Mouse (Mus musculus) embryonic facial prominence, embryonic 15.5 days (tissue): ENCODE results near the gene Dmrta2. TPM values are rescaled to one million over a fixed set of nuclear protein-coding genes. Genes with fewer than 3 reads are reported as not detected.

ENCODE experiments used
- ATAC-seq: fragments of 200-750 bp; cut with Nextera tagmentation; 2 replicates; pipeline ENCODE4 v1.8.0; 2017; ENCODE audit warnings: low read depth, moderate TSS enrichment; ENCODE audit not compliant: insufficient number of reproducible peaks, low FRiP score, low TSS enrichment
- H3K27ac ChIP-seq: fragments of 300-500 bp; sonication (generic); replicated peaks from 2 replicates; pipeline ENCODE4 v1.5.1; 2015; ENCODE audit warnings: mild to moderate bottlenecking, inconsistent platforms
- H3K27me3 ChIP-seq: fragments of 300-500 bp; sonication (generic); 2 replicates; pipeline ENCODE4 v1.6.1; 2015; ENCODE audit warnings: inconsistent platforms
- H3K36me3 ChIP-seq: fragments of 300-500 bp; sonication (generic); 2 replicates; pipeline ENCODE4 v1.6.1; 2015; ENCODE audit warnings: mild to moderate bottlenecking, inconsistent platforms
- H3K4me1 ChIP-seq: fragments of 300-500 bp; sonication (generic); 2 replicates; pipeline ENCODE4 v1.6.1; 2015; ENCODE audit warnings: inconsistent platforms
- H3K4me2 ChIP-seq: fragments of 300-500 bp; sonication (generic); replicated peaks from 2 replicates; pipeline ENCODE4 v1.6.1; 2015; ENCODE audit warnings: mild to moderate bottlenecking, inconsistent platforms
- H3K4me3 ChIP-seq: fragments of 300-500 bp; sonication (generic); replicated peaks from 2 replicates; pipeline ENCODE4 v1.5.1; 2015; ENCODE audit warnings: mild to moderate bottlenecking, inconsistent platforms
- H3K9ac ChIP-seq: fragments of 300-500 bp; sonication (generic); 2 replicates; pipeline ENCODE4 v1.6.1; 2015; ENCODE audit warnings: inconsistent platforms
- H3K9me3 ChIP-seq: fragments of 300-500 bp; sonication (generic); replicated peaks from 2 replicates; pipeline ENCODE4 v1.6.1; 2016; ENCODE audit warnings: inconsistent platforms
- WGBS: fragments of 180-500 bp; shearing (Covaris S2); methylation state at CpG from one replicate; pipeline ENCODE4 v1.1.7; 2015; 5-methylcytosine and 5-hydroxymethylcytosine counted together
- polyA plus RNA-seq: library from polyadenylated mRNA; unstranded; fragments of >200 nt; fragmentation: Nextera tagmentation; extraction: Ambion mirVana; gene quantifications from 2 replicates; pipeline ENCODE4 v1.2.1, GENCODE M21; 2015

The Dmrta2 gene
- polyA plus RNA-seq, 1 experiment from 2014 or later: 0.89 TPM

- Histone ChIP-seq H3K9ac (no peak overlapping the region), H3K36me3 (no peaks in the 10 kb centered on the region), H3K4me3 (no peak overlapping the region), H3K4me1 (peaks cover 2% of the 10 kb centered on the region), H3K27me3 (peaks cover 40% of the 10 kb centered on the region), H3K27ac (no peak overlapping the region), H3K4me2 (no peak overlapping the region), H3K9me3 (no peaks in the 10 kb centered on the region)
- no peak for ATAC-seq
- 85% methylated on average over 5 of the region's 5 CpGs for WGBS
Observed at GRCm38 (mm10) chr4:109969561-109969960, 8.3 kb upstream of the Dmrta2 start.

GRCm38 (mm10) chr4:109973991-109974654 is 3.7 kb upstream of the Dmrta2 start:
- H3K4me2 ChIP-seq: no peak overlapping the region
- no peak for ATAC-seq
- WGBS: 3% methylated on average over 20 of the region's 20 CpGs
- peaks cover 25% of the 10 kb centered on the region for H3K4me1 ChIP-seq
- peaks cover 85% of the 10 kb centered on the region for H3K27me3 ChIP-seq
- no peak overlapping the region for H3K9ac ChIP-seq
- 0 out of 2 replicates have a peak, but pooled peaks cover 3% of the 10 kb centered on the region for H3K9me3 ChIP-seq
- no peaks in the 10 kb centered on the region for H3K36me3 ChIP-seq
- no peak overlapping the region for H3K27ac ChIP-seq
- peak overlapping the region; percentile 12; the same call in 1 of the 2 replicates for H3K4me3 ChIP-seq

- Histone ChIP-seq H3K27me3 (peaks cover 92% of the 10 kb centered on the region), H3K9me3 (0 out of 2 replicates have a peak, but pooled peaks cover 3% of the 10 kb centered on the region), H3K36me3 (no peaks in the 10 kb centered on the region), H3K9ac (no peak overlapping the region), H3K27ac (no peak overlapping the region), H3K4me2 (peak overlapping the region; percentile 34), H3K4me1 (peaks cover 27% of the 10 kb centered on the region), H3K4me3 (peak overlapping the region; percentile 12; the same call in 1 of the 2 replicates)
- ATAC-seq: no peak
- WGBS: 3% methylated on average over 33 of the region's 33 CpGs
Observed at GRCm38 (mm10) chr4:109974655-109975380, 3.0 kb upstream of the Dmrta2 start.

DNA sequence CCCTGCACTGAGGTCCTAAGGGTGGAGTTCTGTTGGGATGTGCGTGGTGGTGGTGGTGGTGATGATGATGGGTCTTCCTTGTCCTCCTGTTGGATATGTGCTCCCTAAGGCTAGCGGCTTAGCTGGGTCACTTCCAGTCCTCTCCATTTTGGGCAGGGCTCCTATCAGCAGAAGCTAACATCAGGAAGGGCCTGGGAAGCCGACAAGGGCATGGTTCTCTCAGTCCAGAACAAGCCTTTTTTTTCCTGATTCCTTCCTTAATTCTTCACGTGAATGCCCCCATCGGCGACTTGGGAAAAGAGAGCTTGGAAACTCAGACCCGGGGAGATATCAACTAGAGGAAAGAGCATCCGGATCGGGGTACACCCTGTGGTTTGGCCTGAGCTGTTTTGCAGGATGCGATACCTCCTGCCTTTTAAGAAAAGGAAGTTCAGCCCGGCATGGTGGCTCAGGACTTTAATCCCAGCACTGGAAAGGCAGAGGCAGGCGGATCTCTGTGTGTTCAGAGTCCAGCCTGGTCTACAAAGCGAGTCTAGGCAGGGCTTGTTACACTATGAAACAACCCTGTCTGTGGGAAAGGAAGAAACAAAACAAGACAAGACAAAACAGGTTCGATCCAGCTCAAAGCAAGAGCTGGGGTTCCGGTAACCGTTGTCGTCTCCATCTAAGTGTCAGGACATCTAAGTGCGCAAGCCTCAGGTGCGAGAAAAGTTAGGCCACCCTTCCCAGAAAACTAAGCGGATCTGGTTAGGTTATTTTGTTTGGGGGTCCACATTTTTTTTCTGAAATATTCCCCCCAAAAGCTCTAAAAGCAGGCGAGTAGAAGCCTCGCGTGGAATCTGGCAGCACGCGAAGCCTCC is 2.2 kb upstream of the Dmrta2 start:
- peaks cover 33% of the 10 kb centered on the region for H3K4me1 ChIP-seq
- H3K27me3 ChIP-seq: peaks cover 96% of the 10 kb centered on the region
- H3K9ac ChIP-seq: no peak overlapping the region
- no peak overlapping the region for H3K4me2 ChIP-seq
- no peaks in the 10 kb centered on the region for H3K36me3 ChIP-seq
- no peak for ATAC-seq
- H3K9me3 ChIP-seq: 0 out of 2 replicates have a peak, but pooled peaks cover 3% of the 10 kb centered on the region
- H3K27ac ChIP-seq: no peak overlapping the region
- no peak overlapping the region for H3K4me3 ChIP-seq
- WGBS: 11% methylated on average over 25 of the region's 25 CpGs

DNA sequence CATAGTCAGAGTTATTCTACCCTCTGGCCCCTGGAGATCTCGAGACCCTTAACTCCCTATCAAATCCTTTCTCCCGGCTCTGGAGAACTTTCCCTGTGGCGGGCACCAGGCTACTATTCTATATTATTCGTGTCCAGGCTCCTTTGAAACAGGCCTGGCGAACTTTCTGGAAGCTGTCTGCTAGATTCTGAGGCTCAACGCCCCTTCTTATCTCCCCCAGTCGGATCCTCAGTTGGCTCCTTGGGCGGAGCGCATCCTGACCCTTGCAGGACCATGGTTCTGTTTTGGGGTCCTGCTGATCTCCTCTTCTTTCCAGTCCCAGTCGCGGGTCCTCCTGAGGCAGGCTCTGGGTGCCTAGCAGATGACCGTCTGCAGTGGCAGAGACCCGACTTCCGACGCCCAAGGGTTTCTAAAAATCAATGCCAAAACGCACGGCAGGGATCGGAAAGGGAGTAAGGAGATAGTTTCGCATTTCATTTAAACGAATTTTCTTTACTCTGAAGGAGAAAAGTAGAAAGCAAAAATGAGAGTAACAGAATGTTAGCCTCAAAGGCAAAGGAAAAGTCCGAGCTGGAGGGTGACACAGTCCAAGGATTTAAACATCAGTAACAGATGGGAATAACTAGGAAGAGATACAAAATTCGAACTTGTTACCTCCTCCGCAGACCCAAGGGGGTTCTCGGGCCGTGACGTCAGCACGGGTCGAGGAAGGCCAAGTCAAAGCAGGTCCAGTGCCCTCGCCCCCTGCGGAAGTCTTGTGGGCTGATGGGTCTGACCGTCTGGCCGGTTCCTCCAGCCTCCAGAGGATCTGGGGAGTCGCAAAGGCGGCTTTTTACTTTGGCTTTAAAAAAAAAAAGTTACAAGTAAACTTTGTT is 1.3 kb upstream of the Dmrta2 start:
- H3K27me3 ChIP-seq: peaks cover 96% of the 10 kb centered on the region
- WGBS: 3% methylated on average over 34 of the region's 34 CpGs
- no peak overlapping the region for H3K9ac ChIP-seq
- no peaks in the 10 kb centered on the region for H3K36me3 ChIP-seq
- ATAC-seq: no peak
- H3K4me1 ChIP-seq: peaks cover 35% of the 10 kb centered on the region
- peak overlapping the region; percentile 46; the same call in 1 of the 2 replicates for H3K4me3 ChIP-seq
- H3K4me2 ChIP-seq: peak overlapping the region; percentile 70; the same call in 1 of the 2 replicates
- 0 out of 2 replicates have a peak, but pooled peaks cover 3% of the 10 kb centered on the region for H3K9me3 ChIP-seq
- H3K27ac ChIP-seq: no peak overlapping the region

- 2% methylated on average over 55 of the region's 56 CpGs for WGBS
- Histone ChIP-seq H3K36me3 (no peaks in the 10 kb centered on the region), H3K9me3 (0 out of 2 replicates have a peak, but pooled peaks cover 3% of the 10 kb centered on the region), H3K9ac (no peak overlapping the region), H3K4me3 (peak overlapping the region; percentile 46), H3K27ac (no peak overlapping the region), H3K4me1 (peaks cover 49% of the 10 kb centered on the region), H3K27me3 (peaks cover 98% of the 10 kb centered on the region), H3K4me2 (peak overlapping the region; percentile 70)
- ATAC-seq: peak; percentile 9; the same call in 1 of the 2 replicates
Observed at GRCm38 (mm10) chr4:109978068-109978857, 410 bp downstream of the Dmrta2 start.

GRCm38 (mm10) chr4:109978858-109979340 is 1.0 kb downstream of the Dmrta2 start:
- ATAC-seq: no peak
- Histone ChIP-seq H3K36me3 (no peaks in the 10 kb centered on the region), H3K4me2 (no peak overlapping the region; the same call in 1 of the 2 replicates), H3K4me3 (peak overlapping the region; percentile 46; the same call in 1 of the 2 replicates), H3K4me1 (peaks cover 55% of the 10 kb centered on the region), H3K9me3 (0 out of 2 replicates have a peak, but pooled peaks cover 3% of the 10 kb centered on the region), H3K9ac (no peak overlapping the region), H3K27me3 (peaks cover 98% of the 10 kb centered on the region), H3K27ac (no peak overlapping the region)
- WGBS: 5% methylated on average over 9 of the region's 9 CpGs

DNA sequence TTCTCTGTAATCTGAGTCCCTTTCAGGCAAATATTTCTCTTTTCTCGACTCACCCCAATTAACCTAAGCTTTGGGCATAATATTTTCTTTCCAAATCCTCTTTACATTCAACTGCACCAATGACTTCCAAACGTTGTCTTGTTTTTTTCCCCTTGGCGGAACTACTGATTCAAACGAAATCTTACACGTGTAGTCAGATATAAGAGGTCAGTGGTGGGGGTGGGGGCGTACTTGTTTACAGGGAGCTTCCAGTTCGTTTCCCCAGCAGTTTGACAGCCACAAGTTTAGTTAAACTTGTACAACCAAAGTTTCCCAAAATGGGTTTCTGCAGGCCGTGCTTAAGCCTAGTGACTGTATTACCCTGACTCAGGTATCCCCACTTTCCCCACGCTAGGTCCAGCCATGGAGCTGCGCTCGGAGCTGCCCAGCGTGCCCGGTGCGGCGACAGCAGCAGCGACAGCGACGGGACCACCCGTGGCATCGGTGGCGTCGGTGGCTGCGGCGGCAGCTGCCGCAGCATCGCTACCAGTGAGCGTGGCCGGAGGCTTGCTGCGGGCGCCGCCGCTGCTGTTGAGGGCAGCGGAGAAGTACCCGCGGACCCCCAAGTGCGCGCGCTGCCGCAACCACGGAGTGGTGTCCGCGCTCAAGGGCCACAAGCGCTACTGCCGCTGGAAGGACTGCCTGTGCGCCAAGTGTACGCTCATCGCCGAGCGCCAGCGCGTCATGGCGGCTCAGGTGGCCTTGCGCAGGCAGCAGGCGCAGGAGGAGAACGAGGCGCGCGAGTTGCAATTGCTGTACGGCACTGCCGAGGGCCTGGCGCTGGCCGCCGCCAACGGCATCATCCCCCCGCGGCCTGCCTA is 1.8 kb downstream of the Dmrta2 start:
- WGBS: 2% methylated on average over 66 of the region's 66 CpGs
- peaks cover 98% of the 10 kb centered on the region for H3K27me3 ChIP-seq
- 0 out of 2 replicates have a peak, but pooled peaks cover 3% of the 10 kb centered on the region for H3K9me3 ChIP-seq
- no peaks in the 10 kb centered on the region for H3K36me3 ChIP-seq
- H3K27ac ChIP-seq: no peak overlapping the region
- H3K4me2 ChIP-seq: peak overlapping the region; percentile 26
- no peak overlapping the region for H3K9ac ChIP-seq
- peaks cover 55% of the 10 kb centered on the region for H3K4me1 ChIP-seq
- no peak for ATAC-seq
- peak overlapping the region; percentile 46 for H3K4me3 ChIP-seq
